Mouse (Mus musculus) neural tube, embryonic 10.5 days (tissue): Measurements from ENCODE around the gene Btbd8.

Experiments
- DNase-seq: peaks from one replicate; pipeline ENCODE4 v3.0.0-alpha.2; 2017; ENCODE audit warnings: low spot score; ENCODE audit errors: extremely low spot score

The Btbd8 gene

GRCm38 (mm10) chr5:107449620-107450019 lies 11.8 kb downstream of the Btbd8 start:
- no peak for DNase-seq

- DNase-seq = no peak
Observed at GRCm38 (mm10) chr5:107450299-107450698, 12.5 kb downstream of the Btbd8 start.

- no peak for DNase-seq
Observed at GRCm38 (mm10) chr5:107462147-107463076, 24.6 kb downstream of the Btbd8 start.

- DNase-seq = no peak
Observed at GRCm38 (mm10) chr5:107466501-107466900, 28.7 kb downstream of the Btbd8 start.

- DNase-seq = no peak
Observed at GRCm38 (mm10) chr5:107467098-107467497, 29.3 kb downstream of the Btbd8 start.

GRCm38 (mm10) chr5:107470600-107471329 lies 33.0 kb downstream of the Btbd8 start:
- no peak for DNase-seq

GRCm38 (mm10) chr5:107480194-107480593 lies 42.4 kb downstream of the Btbd8 start:
- no peak for DNase-seq

- DNase-seq = no peak
Observed at GRCm38 (mm10) chr5:107488996-107489395, 51.2 kb downstream of the Btbd8 start.

GRCm38 (mm10) chr5:107491036-107491435 lies 53.2 kb downstream of the Btbd8 start:
- peak; percentile 9 for DNase-seq

GRCm38 (mm10) chr5:107492471-107492870 lies 54.7 kb downstream of the Btbd8 start:
- DNase-seq = no peak

GRCm38 (mm10) chr5:107494759-107495158 lies 57.0 kb downstream of the Btbd8 start:
- DNase-seq = peak; percentile 11

- DNase-seq = no peak
Observed at GRCm38 (mm10) chr5:107496047-107496446, 58.2 kb downstream of the Btbd8 start.

- DNase-seq = no peak
Observed at GRCm38 (mm10) chr5:107497519-107498501, 60.0 kb downstream of the Btbd8 start.

GRCm38 (mm10) chr5:107498806-107499310 lies 61.1 kb downstream of the Btbd8 start:
- DNase-seq = peak; percentile 5

- DNase-seq = no peak
Observed at GRCm38 (mm10) chr5:107499891-107500535, 62.2 kb downstream of the Btbd8 start.

- no peak for DNase-seq
Observed at GRCm38 (mm10) chr5:107500741-107501140, 62.9 kb downstream of the Btbd8 start.

- DNase-seq = no peak
Observed at GRCm38 (mm10) chr5:107507321-107507720, 69.5 kb downstream of the Btbd8 start, which contains the start of gene Gm42669. Gene Gm42669 (plus strand): TSS chr5:107507621.

GRCm38 (mm10) chr5:107510503-107510902 lies 72.7 kb downstream of the Btbd8 start:
- DNase-seq = no peak

GRCm38 (mm10) chr5:107511326-107511725 lies 73.5 kb downstream of the Btbd8 start:
- DNase-seq = no peak

- no peak for DNase-seq
Observed at GRCm38 (mm10) chr5:107513583-107513982, 75.8 kb downstream of the Btbd8 start.
